Mouse (Mus musculus) kidney, embryonic 14.5 days (tissue): ENCODE measurements around the gene Anxa6. TPM values are rescaled to one million over a fixed set of nuclear protein-coding genes. Genes with fewer than 3 reads are reported as not detected.

Experiments used
- ATAC-seq: fragments of 200-750 bp; cut with Nextera tagmentation; 2 replicates; pipeline ENCODE4 v1.8.0; 2017; ENCODE audit warnings: moderate number of reproducible peaks, mild to moderate bottlenecking, moderate TSS enrichment, moderate library complexity; ENCODE audit not compliant: low FRiP score, low TSS enrichment
- H3K27ac ChIP-seq: fragments of 300-500 bp; sonication (generic); 2 replicates; pipeline ENCODE4 v1.5.1; 2014; ENCODE audit warnings: low read depth, mild to moderate bottlenecking, low read length, moderate library complexity, mixed read lengths
- H3K27me3 ChIP-seq: fragments of 300-500 bp; sonication (generic); 2 replicates; pipeline ENCODE4 v1.6.1; 2014; ENCODE audit warnings: mild to moderate bottlenecking, low read length; ENCODE audit not compliant: control insufficient read depth, insufficient read depth
- H3K36me3 ChIP-seq: fragments of 300-500 bp; sonication (generic); 2 replicates; pipeline ENCODE4 v1.6.1; 2014; ENCODE audit warnings: low read length, mixed read lengths; ENCODE audit not compliant: control insufficient read depth, insufficient read depth
- H3K4me1 ChIP-seq: fragments of 300-500 bp; sonication (generic); 2 replicates; pipeline ENCODE4 v1.6.1; 2014; ENCODE audit warnings: low read length, mixed read lengths; ENCODE audit not compliant: control insufficient read depth, insufficient read depth
- H3K4me2 ChIP-seq: fragments of 300-500 bp; sonication (generic); replicated peaks from 2 replicates; pipeline ENCODE4 v1.6.1; 2014; ENCODE audit warnings: low read depth, mild to moderate bottlenecking, low read length
- H3K4me3 ChIP-seq: fragments of 300-500 bp; sonication (generic); 2 replicates; pipeline ENCODE4 v1.5.1; 2014; ENCODE audit warnings: mild to moderate bottlenecking, low read length
- H3K9ac ChIP-seq: fragments of 300-500 bp; sonication (generic); 2 replicates; pipeline ENCODE4 v1.6.1; 2014; ENCODE audit warnings: low read depth, mild to moderate bottlenecking, low read length, moderate library complexity
- H3K9me3 ChIP-seq: fragments of 300-500 bp; sonication (generic); 2 replicates; pipeline ENCODE4 v1.6.1; 2016; ENCODE audit warnings: low read length; ENCODE audit not compliant: control insufficient read depth
- WGBS: fragments of 180-500 bp; shearing (Covaris S2); extraction: QIAGEN DNeasy Blood & Tissue Kit; methylation state at CpG from one replicate; pipeline ENCODE4 v1.1.7; 2014; 5-methylcytosine and 5-hydroxymethylcytosine counted together
- polyA plus RNA-seq: library from polyadenylated mRNA; unstranded; fragments of >200 nt; fragmentation: Nextera tagmentation; extraction: Ambion mirVana; gene quantifications from 2 replicates; pipeline ENCODE4 v1.2.1, GENCODE M21; 2014

The Anxa6 gene
- polyA plus RNA-seq, 1 experiment from 2014 or later = 174 TPM

GRCm38 (mm10) chr11:55041348-55041747 is 8.1 kb upstream of the Anxa6 start:
- Histone ChIP-seq H3K27me3 (no peaks in the 10 kb centered on the region), H3K9ac (no peak overlapping the region), H3K4me2 (no peak overlapping the region), H3K4me1 (no peaks in the 10 kb centered on the region), H3K27ac (no peak overlapping the region), H3K9me3 (no peaks in the 10 kb centered on the region), H3K36me3 (no peaks in the 10 kb centered on the region), H3K4me3 (no peak overlapping the region)
- 80% methylated on average over 4 of the region's 4 CpGs for WGBS
- no peak for ATAC-seq

GRCm38 (mm10) chr11:55039591-55039990 is 6.3 kb upstream of the Anxa6 start:
- peak; percentile 73 for ATAC-seq
- H3K36me3 ChIP-seq = no peaks in the 10 kb centered on the region
- H3K4me3 ChIP-seq = no peak overlapping the region
- no peaks in the 10 kb centered on the region for H3K9me3 ChIP-seq
- H3K9ac ChIP-seq = no peak overlapping the region
- H3K27me3 ChIP-seq = no peaks in the 10 kb centered on the region
- no peaks in the 10 kb centered on the region for H3K4me1 ChIP-seq
- no peak overlapping the region for H3K4me2 ChIP-seq
- no peak overlapping the region for H3K27ac ChIP-seq
- WGBS = 7% methylated on average over 9 of the region's 9 CpGs

GRCm38 (mm10) chr11:55036601-55037000 is 3.4 kb upstream of the Anxa6 start:
- no peak for ATAC-seq
- no peaks in the 10 kb centered on the region for H3K36me3 ChIP-seq
- WGBS = 30% methylated on average over 3 of the region's 3 CpGs

GRCm38 (mm10) chr11:55032286-55032685 is 959 bp downstream of the Anxa6 start:
- no peaks in the 10 kb centered on the region for H3K36me3 ChIP-seq
- H3K27ac ChIP-seq = peak overlapping the region; percentile 64; the same call in 1 of the 2 replicates
- H3K27me3 ChIP-seq = no peaks in the 10 kb centered on the region
- no peaks in the 10 kb centered on the region for H3K9me3 ChIP-seq
- ATAC-seq = no peak
- H3K9ac ChIP-seq = peak overlapping the region; percentile 67
- H3K4me3 ChIP-seq = peak overlapping the region; percentile 61
- peaks cover 31% of the 10 kb centered on the region for H3K4me1 ChIP-seq
- 23% methylated on average over 5 of the region's 5 CpGs for WGBS
- peak overlapping the region; percentile 89 for H3K4me2 ChIP-seq

More at GRCm38 (mm10) chr11:55036601-55037000, 3.4 kb upstream of the Anxa6 start:
- Histone ChIP-seq H3K9ac (no peak overlapping the region), H3K4me2 (no peak overlapping the region), H3K9me3 (no peaks in the 10 kb centered on the region), H3K4me3 (no peak overlapping the region), H3K4me1 (peaks cover 6% of the 10 kb centered on the region), H3K27ac (no peak overlapping the region), H3K27me3 (no peaks in the 10 kb centered on the region)

GRCm38 (mm10) chr11:55031991-55032280 is 1.3 kb downstream of the Anxa6 start:
- 0 out of 2 replicates have a peak, but pooled peaks have one; percentile 2 for ATAC-seq
- Histone ChIP-seq H3K4me2 (peak overlapping the region; percentile 89), H3K9ac (peak overlapping the region; percentile 58), H3K27ac (peak overlapping the region; percentile 64; the same call in 1 of the 2 replicates), H3K4me3 (peak overlapping the region; percentile 61), H3K4me1 (peaks cover 31% of the 10 kb centered on the region), H3K36me3 (no peaks in the 10 kb centered on the region), H3K9me3 (no peaks in the 10 kb centered on the region), H3K27me3 (no peaks in the 10 kb centered on the region)
- WGBS = 5% methylated on average over 3 of the region's 4 CpGs

- Histone ChIP-seq H3K27me3 (no peaks in the 10 kb centered on the region), H3K4me1 (peaks cover 34% of the 10 kb centered on the region), H3K4me2 (peak overlapping the region; percentile 89), H3K4me3 (peak overlapping the region; percentile 61; the same call in 1 of the 2 replicates), H3K9me3 (no peaks in the 10 kb centered on the region), H3K9ac (peak overlapping the region; percentile 58), H3K27ac (peak overlapping the region; percentile 64; the same call in 1 of the 2 replicates), H3K36me3 (peaks cover 3% of the 10 kb centered on the region; the same call in 1 of the 2 replicates)
- ATAC-seq = peak; percentile 28; the same call in 1 of the 2 replicates
- 64% methylated on average over 10 of the region's 10 CpGs for WGBS
These were observed 1.8 kb downstream of the Anxa6 start for GRCm38 (mm10) chr11:55031211-55031990.

DNA sequence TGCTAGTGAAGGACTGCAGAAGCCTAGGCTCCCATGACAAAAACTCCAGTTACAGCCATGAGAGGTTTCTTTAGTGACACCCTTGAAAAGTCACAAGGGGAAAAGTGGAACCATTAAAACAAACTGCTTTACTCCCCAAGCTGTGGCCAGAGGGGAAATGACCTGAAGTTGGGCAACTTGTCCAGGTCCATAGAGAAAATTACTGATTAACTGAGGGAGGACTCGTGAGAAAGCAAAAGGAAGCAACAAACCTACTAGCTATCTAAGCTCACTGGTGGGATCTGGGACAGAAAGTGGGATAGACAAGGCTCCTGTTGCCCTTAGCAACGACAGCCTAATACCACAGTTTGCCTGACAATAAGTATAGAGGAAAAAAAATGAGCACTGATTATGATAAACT is 4.7 kb downstream of the Anxa6 start:
- Histone ChIP-seq H3K27me3 (no peaks in the 10 kb centered on the region), H3K36me3 (peaks cover 4% of the 10 kb centered on the region; the same call in 1 of the 2 replicates), H3K27ac (peak overlapping the region; percentile 73; the same call in 1 of the 2 replicates), H3K4me3 (no peak overlapping the region), H3K9ac (no peak overlapping the region), H3K9me3 (no peaks in the 10 kb centered on the region), H3K4me2 (no peak overlapping the region), H3K4me1 (peaks cover 45% of the 10 kb centered on the region)
- ATAC-seq = no peak
- 74% methylated on average over 2 of the region's 2 CpGs for WGBS

DNA sequence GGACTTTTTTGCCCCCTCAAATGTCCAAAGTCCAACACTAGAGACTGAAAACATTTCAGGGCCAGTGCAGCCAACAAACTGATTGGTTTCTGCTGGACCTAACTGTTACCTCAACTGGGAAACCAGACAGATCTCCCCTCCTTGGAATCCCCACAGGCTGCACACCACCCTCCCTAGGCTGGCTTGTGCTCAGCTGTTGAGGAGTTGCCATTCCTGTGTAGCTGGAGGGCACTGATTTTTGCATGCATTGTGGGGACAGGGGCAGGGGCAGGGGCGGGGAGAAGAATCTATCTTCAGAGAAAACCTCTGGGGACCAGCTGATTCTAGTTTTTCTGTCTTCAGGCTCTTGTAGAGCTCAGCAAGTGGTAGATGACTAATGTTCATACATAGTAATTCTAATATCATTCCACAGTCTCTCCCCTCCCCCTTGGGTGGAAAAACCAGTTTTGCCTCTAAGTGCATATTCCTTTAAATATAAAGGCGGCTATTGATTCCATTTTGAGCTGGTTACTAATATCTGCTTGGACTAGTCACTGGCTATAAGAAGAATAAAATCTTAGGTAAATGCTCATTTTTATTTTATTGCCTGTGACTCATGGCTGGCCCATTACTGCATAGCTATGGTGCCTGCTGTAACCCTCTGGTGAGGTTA is 5.9 kb downstream of the Anxa6 start:
- WGBS = 72% methylated on average over 2 of the region's 2 CpGs
- no peak overlapping the region for H3K4me3 ChIP-seq
- H3K4me2 ChIP-seq = no peak overlapping the region

DNA sequence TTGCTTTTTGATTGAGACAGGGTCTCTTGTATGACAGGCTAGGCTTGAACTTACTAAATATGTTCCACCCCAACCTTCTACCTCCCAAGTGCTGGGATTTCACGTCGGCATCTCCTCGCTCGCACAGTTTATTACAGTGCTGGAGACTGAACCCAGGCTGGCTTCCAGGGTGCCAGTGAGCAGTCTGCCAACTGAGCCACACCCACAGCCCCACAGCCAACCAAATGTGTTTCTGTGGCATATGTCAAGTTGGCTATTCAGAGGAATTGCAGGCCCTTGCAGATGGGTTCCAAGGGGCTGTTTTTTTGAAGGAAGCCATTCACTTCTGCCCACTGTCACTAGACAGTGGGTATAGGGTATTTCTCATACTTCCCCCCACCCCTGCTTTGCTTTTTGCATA is 7.3 kb downstream of the Anxa6 start:
- ATAC-seq = no peak
- peaks cover 59% of the 10 kb centered on the region for H3K4me1 ChIP-seq
- WGBS = 96% methylated on average over 4 of the region's 4 CpGs
- no peaks in the 10 kb centered on the region for H3K27me3 ChIP-seq
- no peak overlapping the region for H3K4me3 ChIP-seq
- H3K36me3 ChIP-seq = peaks cover 4% of the 10 kb centered on the region; the same call in 1 of the 2 replicates
- H3K4me2 ChIP-seq = no peak overlapping the region
- no peak overlapping the region for H3K27ac ChIP-seq
- H3K9ac ChIP-seq = no peak overlapping the region
- H3K9me3 ChIP-seq = no peaks in the 10 kb centered on the region

More for the DNA sequence above, 5.9 kb downstream of the Anxa6 start:
- H3K9me3 ChIP-seq = no peaks in the 10 kb centered on the region
- peaks cover 4% of the 10 kb centered on the region; the same call in 1 of the 2 replicates for H3K36me3 ChIP-seq
- H3K27ac ChIP-seq = peak overlapping the region; percentile 74; the same call in 1 of the 2 replicates
- peaks cover 57% of the 10 kb centered on the region for H3K4me1 ChIP-seq
- no peak for ATAC-seq
- no peaks in the 10 kb centered on the region for H3K27me3 ChIP-seq
- no peak overlapping the region; the same call in 1 of the 2 replicates for H3K9ac ChIP-seq
